Mouse (Mus musculus) stomach, postnatal 0 days (tissue): ENCODE measurements around the gene Tmem119.

Experiments used
- CTCF ChIP-seq: IDR thresholded peaks from 2 replicates; pipeline ENCODE4 v1.5.1; 2016; ENCODE audit warnings: antibody characterized with exemption, low read depth, mild to moderate bottlenecking, moderate library complexity
- EP300 ChIP-seq: optimal IDR thresholded peaks from 2 replicates; pipeline ENCODE3; 2016; ENCODE audit warnings: antibody characterized with exemption

GRCm38 (mm10) chr5:113844106-113844505, 43.8 kb upstream of the Tmem119 start:
- TF ChIP-seq CTCF (no peak), EP300 (no peak)
